Mouse (Mus musculus) heart, postnatal 0 days (tissue): ENCODE results near the gene Mb.

Source experiments
- CTCF ChIP-seq: IDR thresholded peaks from 2 replicates; pipeline ENCODE4 v1.5.1; 2016; ENCODE audit warnings: antibody characterized with exemption, control low read depth, low read depth
- EP300 ChIP-seq: IDR thresholded peaks from 2 replicates; pipeline ENCODE4 v1.6.1; 2016; ENCODE audit warnings: antibody characterized with exemption, low read depth

DNA sequence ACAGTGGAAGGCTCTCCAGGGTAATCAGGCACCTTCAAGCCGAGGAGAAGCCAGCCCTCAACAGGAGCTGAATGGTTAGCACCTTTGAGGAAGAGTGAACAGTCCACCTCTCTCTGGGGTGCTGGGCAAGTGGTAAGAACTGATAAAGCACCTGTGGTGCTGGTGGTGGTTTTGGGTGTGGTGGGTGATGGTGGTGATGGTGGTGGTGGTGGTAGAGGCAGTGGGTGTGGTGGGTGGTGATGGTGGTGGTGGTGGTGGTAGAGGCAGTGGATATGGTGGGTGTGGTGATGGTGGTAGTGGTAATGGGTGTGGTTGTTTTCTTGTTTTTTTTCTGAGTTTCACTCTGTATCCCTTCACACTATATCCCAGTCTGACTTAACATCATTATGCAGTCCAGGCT lies 2.6 kb upstream of the Mb start:
- no peak for TF ChIP-seq CTCF
- TF ChIP-seq EP300, result no peak
